Mouse (Mus musculus) leukemia stem cell, adult 10-12 weeks (primary cell): ENCODE measurements around the gene Tarsl2. TPM values are rescaled to one million over a fixed set of nuclear protein-coding genes. Genes with fewer than 3 reads are reported as not detected.

Experiments used
- polyA plus RNA-seq: library from polyadenylated mRNA; stranded (reverse); fragments of >175 nt; gene quantifications from 2 replicates; pipeline ENCODE4 v1.2.3, GENCODE M21; 2012; ENCODE audit warnings: low replicate concordance

The Tarsl2 gene
- polyA plus RNA-seq: 21.9 and 28.4 TPM in 2 replicates

GRCm38 (mm10) chr7:65644643-65645351, at the start of gene Tarsl2:
Gene Tarsl2 (plus strand): TSS chr7:65644898.

GRCm38 (mm10) chr7:65690869-65691268, 46.2 kb downstream of the Tarsl2 start, which contains the start of gene Tm2d3:
Gene Tm2d3 (plus strand): TSS chr7:65691169.

Other genes with a start within 250 kb of the Tarsl2 start
- 5.2 and 5.7 TPM in 2 replicates for gene Tjp1, start 117.1 kb upstream of the Tarsl2 start, polyA plus RNA-seq
- gene Tm2d3, start 46.3 kb downstream of the Tarsl2 start, polyA plus RNA-seq: 7.6 and 30.0 TPM in 2 replicates
- gene Pcsk6, start 216.8 kb downstream of the Tarsl2 start, polyA plus RNA-seq: 0.19 and 0.23 TPM in 2 replicates